Mouse (Mus musculus): ENCODE data around the gene Zfp266. TPM values are rescaled to one million over a fixed set of nuclear protein-coding genes. Genes with fewer than 3 reads are reported as not detected.

The Zfp266 gene
- total and polyA plus RNA-seq, 2 experiments from 2014 or later: 28.7 to 50.1 TPM

GRCm38 (mm10) chr9:20545151-20545550, 23.9 kb upstream of the Zfp266 start:
- DNase-seq (ENCODE audit: low spot score): peak; percentile 51
- 14% methylated on average over 8 of the region's 8 CpGs for WGBS
- ATAC-seq (ENCODE audit: insufficient read depth, low read depth): peak; percentile 37; the same call in 1 of the 2 replicates

GRCm38 (mm10) chr9:20544070-20544821, 23.0 kb upstream of the Zfp266 start:
- ATAC-seq (ENCODE audit: insufficient read depth, low read depth) (peak; percentile 93), DNase-seq (ENCODE audit: low spot score) (peak; percentile 82)
- H3K4me3 ChIP-seq (ENCODE audit: low read depth, low read length): peak overlapping the region; percentile 47
- TF ChIP-seq EP300 (IDR thresholded peaks at IDR 0.05; ENCODE audit: low read depth) (peak; percentile 68; the same call in 1 of the 2 replicates), CTCF (IDR thresholded peaks at IDR 0.05; ENCODE audit: low read depth) (no peak)
- no peaks in the 10 kb centered on the region for H3K36me3 ChIP-seq (replicated peaks; ENCODE audit: control insufficient read depth, insufficient read depth, low read length)
- WGBS: 3% methylated on average over 43 of the region's 43 CpGs
- H3K4me1 ChIP-seq (ENCODE audit: control insufficient read depth, insufficient read depth): no peaks in the 10 kb centered on the region
- no peaks in the 10 kb centered on the region for H3K27me3 ChIP-seq (ENCODE audit: control insufficient read depth, insufficient read depth, low read length)
- peak overlapping the region; percentile 77 for H3K4me2 ChIP-seq (ENCODE audit: low read depth, low read length)
- H3K9ac ChIP-seq (replicated peaks; ENCODE audit: low read depth, low read length): peak overlapping the region; percentile 59
- H3K27ac ChIP-seq (ENCODE audit: low read depth): peak overlapping the region; percentile 88
- no peaks in the 10 kb centered on the region for H3K9me3 ChIP-seq (replicated peaks; ENCODE audit: control insufficient read depth, low read length)

More at GRCm38 (mm10) chr9:20545151-20545550, 23.9 kb upstream of the Zfp266 start:
- H3K4me2 ChIP-seq (ENCODE audit: low read depth, low read length): peak overlapping the region; percentile 77
- H3K4me3 ChIP-seq (ENCODE audit: low read depth, low read length): peak overlapping the region; percentile 47
- H3K27me3 ChIP-seq (ENCODE audit: control insufficient read depth, insufficient read depth, low read length): no peaks in the 10 kb centered on the region
- H3K9ac ChIP-seq (replicated peaks; ENCODE audit: low read depth, low read length): peak overlapping the region; percentile 59; the same call in 1 of the 2 replicates
- H3K27ac ChIP-seq (ENCODE audit: low read depth): peak overlapping the region; percentile 88
- peak; percentile 66 for TF ChIP-seq CTCF (IDR thresholded peaks at IDR 0.05; ENCODE audit: low read depth)
- no peak for TF ChIP-seq EP300 (IDR thresholded peaks at IDR 0.05; ENCODE audit: low read depth)
- H3K4me1 ChIP-seq (ENCODE audit: control insufficient read depth, insufficient read depth): no peaks in the 10 kb centered on the region
- H3K9me3 ChIP-seq (replicated peaks; ENCODE audit: control insufficient read depth, low read length): no peaks in the 10 kb centered on the region
- H3K36me3 ChIP-seq (replicated peaks; ENCODE audit: control insufficient read depth, insufficient read depth, low read length): no peaks in the 10 kb centered on the region

GRCm38 (mm10) chr9:20543496-20543895, 22.3 kb upstream of the Zfp266 start:
- no peak overlapping the region for H3K9ac ChIP-seq (replicated peaks; ENCODE audit: low read depth, low read length)
- H3K4me2 ChIP-seq (ENCODE audit: low read depth, low read length): peak overlapping the region; percentile 77; the same call in 1 of the 2 replicates
- ATAC-seq (ENCODE audit: insufficient read depth, low read depth) (no peak), DNase-seq (ENCODE audit: low spot score) (no peak)
- TF ChIP-seq EP300 (IDR thresholded peaks at IDR 0.05; ENCODE audit: low read depth) (no peak), CTCF (IDR thresholded peaks at IDR 0.05; ENCODE audit: low read depth) (no peak)
- H3K4me3 ChIP-seq (ENCODE audit: low read depth, low read length): no peak overlapping the region
- H3K9me3 ChIP-seq (replicated peaks; ENCODE audit: control insufficient read depth, low read length): no peaks in the 10 kb centered on the region
- no peaks in the 10 kb centered on the region for H3K4me1 ChIP-seq (ENCODE audit: control insufficient read depth, insufficient read depth)
- WGBS: 31% methylated on average over 6 of the region's 6 CpGs
- no peaks in the 10 kb centered on the region for H3K36me3 ChIP-seq (replicated peaks; ENCODE audit: control insufficient read depth, insufficient read depth, low read length)
- no peak overlapping the region for H3K27ac ChIP-seq (ENCODE audit: low read depth)
- no peaks in the 10 kb centered on the region for H3K27me3 ChIP-seq (ENCODE audit: control insufficient read depth, insufficient read depth, low read length)

- ATAC-seq (ENCODE audit: insufficient read depth, low read depth) (no peak), DNase-seq (ENCODE audit: low spot score) (no peak)
- Histone ChIP-seq H3K4me1 (ENCODE audit: control insufficient read depth, insufficient read depth) (no peaks in the 10 kb centered on the region), H3K27me3 (ENCODE audit: control insufficient read depth, insufficient read depth, low read length) (no peaks in the 10 kb centered on the region), H3K4me2 (ENCODE audit: low read depth, low read length) (no peak overlapping the region), H3K9ac (replicated peaks; ENCODE audit: low read depth, low read length) (no peak overlapping the region), H3K4me3 (ENCODE audit: low read depth, low read length) (no peak overlapping the region), H3K36me3 (replicated peaks; ENCODE audit: control insufficient read depth, insufficient read depth, low read length) (no peaks in the 10 kb centered on the region), H3K9me3 (replicated peaks; ENCODE audit: control insufficient read depth, low read length) (no peaks in the 10 kb centered on the region), H3K27ac (ENCODE audit: low read depth) (no peak overlapping the region)
- 80% methylated on average over 2 of the region's 2 CpGs for whole genome bisulfite sequencing
- no peak for TF ChIP-seq EP300 (IDR thresholded peaks at IDR 0.05; ENCODE audit: low read depth)
These were observed 15.4 kb upstream of the Zfp266 start for GRCm38 (mm10) chr9:20536598-20536997.

DNA sequence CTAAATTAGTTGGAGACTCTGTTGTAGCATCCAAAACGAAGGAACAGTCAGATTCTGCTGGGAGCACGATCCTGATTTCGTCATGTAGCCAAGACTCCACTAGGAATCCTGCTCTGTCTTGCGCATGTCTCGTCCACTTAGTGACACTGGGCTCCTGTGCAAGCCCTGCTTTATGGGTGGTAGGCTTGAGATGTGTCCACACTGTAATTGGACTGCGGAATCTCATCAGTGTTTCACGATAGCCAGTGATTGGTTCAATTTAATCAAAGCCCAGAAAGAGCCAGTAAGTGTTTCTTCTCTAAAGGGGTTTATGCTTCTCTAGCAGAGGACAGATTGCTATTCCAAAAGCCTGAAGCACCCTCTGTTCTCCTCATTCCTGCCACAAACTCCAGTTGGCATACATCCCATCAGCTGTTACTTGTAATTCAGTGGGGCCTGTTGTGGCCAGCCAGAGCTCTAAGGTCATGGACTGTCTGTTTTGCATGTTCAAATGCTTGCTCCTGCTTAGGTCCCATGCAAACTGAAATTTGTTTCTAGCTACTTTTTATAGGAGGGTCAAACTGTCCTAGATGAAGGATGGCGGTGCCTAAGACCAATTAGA, 13.2 kb upstream of the Zfp266 start:
- DNase-seq (ENCODE audit: low spot score): no peak

More for the DNA sequence above, 13.2 kb upstream of the Zfp266 start:
- H3K4me1 ChIP-seq (ENCODE audit: control insufficient read depth, insufficient read depth): no peaks in the 10 kb centered on the region
- H3K4me3 ChIP-seq (ENCODE audit: low read depth, low read length): no peak overlapping the region
- no peaks in the 10 kb centered on the region for H3K9me3 ChIP-seq (replicated peaks; ENCODE audit: control insufficient read depth, low read length)
- H3K36me3 ChIP-seq (replicated peaks; ENCODE audit: control insufficient read depth, insufficient read depth, low read length): no peaks in the 10 kb centered on the region
- no peak for TF ChIP-seq EP300 (IDR thresholded peaks at IDR 0.05; ENCODE audit: low read depth)
- TF ChIP-seq CTCF (IDR thresholded peaks at IDR 0.05; ENCODE audit: low read depth): no peak
- ATAC-seq (ENCODE audit: insufficient read depth, low read depth): no peak
- no peak overlapping the region for H3K9ac ChIP-seq (replicated peaks; ENCODE audit: low read depth, low read length)
- no peaks in the 10 kb centered on the region for H3K27me3 ChIP-seq (ENCODE audit: control insufficient read depth, insufficient read depth, low read length)
- 69% methylated on average over 8 of the region's 8 CpGs for WGBS
- no peak overlapping the region for H3K27ac ChIP-seq (ENCODE audit: low read depth)
- no peak overlapping the region for H3K4me2 ChIP-seq (ENCODE audit: low read depth, low read length)

Data from heart, postnatal 0 days (tissue).